Mouse (Mus musculus) Patski (cell line): ENCODE results near the gene Idh2. TPM values are rescaled to one million over a fixed set of nuclear protein-coding genes. Genes with fewer than 3 reads are reported as not detected.

Experiments used
- ATAC-seq: fragments of 100-300 bp; one replicate; pipeline ENCODE4 v1.8.0; 2021
- CTCF ChIA-PET: fragments of 350-600 bp; sonication (Branson Sonifier 250); formaldehyde crosslinking; loops from one replicate; lab custom pipeline; 2022; ENCODE audit warnings: inconsistent platforms; lab: Charles Lee
- POLR2A ChIA-PET: fragments of 350-600 bp; sonication (Branson Sonifier 250); formaldehyde crosslinking; loops from one replicate; lab custom pipeline; 2022; ENCODE audit warnings: antibody characterized with exemption, inconsistent platforms; lab: Charles Lee
- DNase-seq: peaks from one replicate; pipeline ENCODE4 v3.0.0-alpha.2; 2011; ENCODE audit warnings: low read depth, low spot score
- H3K27me3 ChIP-seq: fragments of 371-371 bp; one replicate; pipeline ENCODE4 v1.5.1; 2021
- CTCF ChIP-seq: fragments of 100-300 bp; IDR thresholded peaks from one replicate; pipeline ENCODE4 v1.5.1; 2021
- in situ Hi-C: fragments of 300-500 bp; cut with MboI; formaldehyde crosslinking; loops from 3 replicates; pipeline ENCODE4 v1.11.1; 2018; ENCODE audit warnings: low pct_unique_long_range_greater_than_20kb, mixed read lengths
- polyA plus RNA-seq: library from polyadenylated mRNA; unstranded; gene quantifications from one replicate; pipeline ENCODE4 v1.2.3, GENCODE M21; 2021

Idh2 gene
- polyA plus RNA-seq, 1 experiment from 2014 or later, result 679 TPM

- ChIA-PET POLR2A (interaction anchor here (0.7 to 3.9 kb wide), 2 partner anchors 51 to 68 kb away, joined by 5 to 15 read pairs; partner anchors contain the start of gene Zfp710), CTCF (no interaction called here)
- ATAC-seq (no peak), DNase-seq (no peak)
- no peak for TF ChIP-seq CTCF
- in situ Hi-C loops, result no loop called here
- no peaks in the 10 kb centered on the region for H3K27me3 ChIP-seq
These were observed 39.1 kb downstream of the Idh2 start for GRCm38 (mm10) chr7:80075946-80076583.

GRCm38 (mm10) chr7:80074921-80075441 lies 40.2 kb downstream of the Idh2 start:
- TF ChIP-seq CTCF, result no peak
- H3K27me3 ChIP-seq, result no peaks in the 10 kb centered on the region
- POLR2A ChIA-PET, result interaction anchor here (1.2 kb wide), 1 partner anchor 17 kb away, joined by 3 read pairs; no protein-coding TSS in a partner anchor
- DNase-seq (no peak), ATAC-seq (no peak)
- CTCF ChIA-PET, result no interaction called here
- in situ Hi-C loops, result no loop called here

- no peaks in the 10 kb centered on the region for H3K27me3 ChIP-seq
- DNase-seq (no peak), ATAC-seq (no peak)
- ChIA-PET CTCF (no interaction called here), POLR2A (interaction anchor here (1.1 kb wide), 1 partner anchor 14 kb away, joined by 3 read pairs; no protein-coding TSS in a partner anchor)
- no peak for TF ChIP-seq CTCF
- in situ Hi-C loops, result no loop called here
These were observed 41.7 kb downstream of the Idh2 start for GRCm38 (mm10) chr7:80073506-80073905.

GRCm38 (mm10) chr7:80072297-80072696 lies 42.9 kb downstream of the Idh2 start:
- ChIA-PET POLR2A (interaction anchor here (1.1 kb wide), 1 partner anchor 15 kb away, joined by 3 read pairs; no protein-coding TSS in a partner anchor), CTCF (no interaction called here)
- H3K27me3 ChIP-seq, result no peaks in the 10 kb centered on the region
- DNase-seq, result no peak
- ATAC-seq, result no peak
- in situ Hi-C loops, result no loop called here
- no peak for TF ChIP-seq CTCF

- DNase-seq, result no peak
- ATAC-seq, result no peak
- POLR2A ChIA-PET, result interaction anchor here (1.3 kb wide), 1 partner anchor 10 kb away, joined by 3 read pairs; no protein-coding TSS in a partner anchor
- H3K27me3 ChIP-seq, result no peaks in the 10 kb centered on the region
- in situ Hi-C loops, result no loop called here
- TF ChIP-seq CTCF, result no peak
- CTCF ChIA-PET, result no interaction called here
These were observed 44.0 kb downstream of the Idh2 start for GRCm38 (mm10) chr7:80071209-80071608.

- TF ChIP-seq CTCF, result no peak
- H3K27me3 ChIP-seq, result no peaks in the 10 kb centered on the region
- in situ Hi-C loops, result no loop called here
- no peak for DNase-seq
- ChIA-PET POLR2A (no interaction called here), CTCF (no interaction called here)
- ATAC-seq, result no peak
These were observed 45.4 kb downstream of the Idh2 start for GRCm38 (mm10) chr7:80069615-80070327.

GRCm38 (mm10) chr7:80068341-80068740 lies 46.9 kb downstream of the Idh2 start:
- DNase-seq (no peak), ATAC-seq (no peak)
- CTCF ChIA-PET, result no interaction called here
- in situ Hi-C loops, result no loop called here
- TF ChIP-seq CTCF, result no peak
- H3K27me3 ChIP-seq, result no peaks in the 10 kb centered on the region
- POLR2A ChIA-PET, result no interaction called here

GRCm38 (mm10) chr7:80066675-80067455 lies 48.3 kb downstream of the Idh2 start:
- POLR2A ChIA-PET, result interaction anchor here (0.7 kb wide), 2 partner anchors 40 to 183 kb away, joined by 3 to 4 read pairs; no protein-coding TSS in a partner anchor
- ATAC-seq, result no peak
- H3K27me3 ChIP-seq, result no peaks in the 10 kb centered on the region
- in situ Hi-C loops, result no loop called here
- CTCF ChIA-PET, result no interaction called here
- TF ChIP-seq CTCF, result no peak
- no peak for DNase-seq

- no peak for TF ChIP-seq CTCF
- in situ Hi-C loops, result no loop called here
- no peaks in the 10 kb centered on the region for H3K27me3 ChIP-seq
- DNase-seq (no peak), ATAC-seq (no peak)
- CTCF ChIA-PET, result no interaction called here
- POLR2A ChIA-PET, result no interaction called here
These were observed 49.9 kb downstream of the Idh2 start for GRCm38 (mm10) chr7:80065250-80065649.
